Mouse (Mus musculus) neural tube, embryonic 10.5 days (tissue): ENCODE results near the gene Tns3.
A peak's percentile ranks its signal among the peaks of the same experiment; 100 is the strongest.

Experiments used
- DNase-seq: peaks from one replicate; pipeline ENCODE4 v3.0.0-alpha.2; 2017; ENCODE audit warnings: low spot score; ENCODE audit errors: extremely low spot score

Tns3 gene

GRCm38 (mm10) chr11:8664393-8664743 is at the start of gene Tns3:
Tns3 (minus strand) TSS chr11:8664535.
- DNase-seq: no peak

GRCm38 (mm10) chr11:8706246-8707041 is 42.1 kb upstream of the Tns3 start:
- no peak for DNase-seq

- DNase-seq: no peak
Measured at GRCm38 (mm10) chr11:8705156-8705555, 40.8 kb upstream of the Tns3 start.

- DNase-seq: no peak
Measured at GRCm38 (mm10) chr11:8703876-8704275, 39.5 kb upstream of the Tns3 start.

- no peak for DNase-seq
Measured at GRCm38 (mm10) chr11:8702532-8702886, 38.2 kb upstream of the Tns3 start.

GRCm38 (mm10) chr11:8701845-8702531 is 37.7 kb upstream of the Tns3 start:
- no peak for DNase-seq

- no peak for DNase-seq
Measured at GRCm38 (mm10) chr11:8701400-8701799, 37.1 kb upstream of the Tns3 start.

GRCm38 (mm10) chr11:8700641-8701221 is 36.4 kb upstream of the Tns3 start:
- no peak for DNase-seq

- DNase-seq: no peak
Measured at GRCm38 (mm10) chr11:8699777-8700176, 35.4 kb upstream of the Tns3 start.

- DNase-seq: no peak
Measured at GRCm38 (mm10) chr11:8697670-8698069, 33.3 kb upstream of the Tns3 start.

GRCm38 (mm10) chr11:8694096-8694495 is 29.8 kb upstream of the Tns3 start:
- DNase-seq: no peak

- peak; percentile 67 for DNase-seq
Measured at GRCm38 (mm10) chr11:8692536-8693471, 28.5 kb upstream of the Tns3 start.

- DNase-seq: no peak
Measured at GRCm38 (mm10) chr11:8692162-8692535, 27.8 kb upstream of the Tns3 start.

- DNase-seq: no peak
Measured at GRCm38 (mm10) chr11:8691605-8692004, 27.3 kb upstream of the Tns3 start.

- DNase-seq: no peak
Measured at GRCm38 (mm10) chr11:8690633-8691032, 26.3 kb upstream of the Tns3 start.

GRCm38 (mm10) chr11:8689515-8689914 is 25.2 kb upstream of the Tns3 start:
- DNase-seq: no peak

GRCm38 (mm10) chr11:8688907-8689306 is 24.6 kb upstream of the Tns3 start:
- DNase-seq: no peak

GRCm38 (mm10) chr11:8686501-8686900 is 22.2 kb upstream of the Tns3 start:
- no peak for DNase-seq

GRCm38 (mm10) chr11:8686061-8686460 is 21.7 kb upstream of the Tns3 start:
- DNase-seq: no peak

- no peak for DNase-seq
Measured at GRCm38 (mm10) chr11:8685195-8685594, 20.9 kb upstream of the Tns3 start.

- no peak for DNase-seq
Measured at GRCm38 (mm10) chr11:8684262-8684661, 19.9 kb upstream of the Tns3 start.

- no peak for DNase-seq
Measured at GRCm38 (mm10) chr11:8681356-8681755, 17.0 kb upstream of the Tns3 start.
